Mouse (Mus musculus) kidney, adult 9 months (tissue): ENCODE measurements at regions not wholly inside any gene's neighbourhood (a gene's known extent, or its start where the extent isn't known, plus 50 kb on each side); places are given as distances from the start of the nearest gene placed in this dataset.
A peak's percentile ranks its signal among the peaks of the same experiment; 100 is the strongest.

Source experiments
- DNase-seq: peaks from one replicate; pipeline ENCODE4 v3.0.0; 2022

GRCm38 (mm10) chr13:90738513-90738912 lies 166.6 kb downstream of the Atp6ap1l start:
- peak; percentile 12 for DNase-seq

DNA sequence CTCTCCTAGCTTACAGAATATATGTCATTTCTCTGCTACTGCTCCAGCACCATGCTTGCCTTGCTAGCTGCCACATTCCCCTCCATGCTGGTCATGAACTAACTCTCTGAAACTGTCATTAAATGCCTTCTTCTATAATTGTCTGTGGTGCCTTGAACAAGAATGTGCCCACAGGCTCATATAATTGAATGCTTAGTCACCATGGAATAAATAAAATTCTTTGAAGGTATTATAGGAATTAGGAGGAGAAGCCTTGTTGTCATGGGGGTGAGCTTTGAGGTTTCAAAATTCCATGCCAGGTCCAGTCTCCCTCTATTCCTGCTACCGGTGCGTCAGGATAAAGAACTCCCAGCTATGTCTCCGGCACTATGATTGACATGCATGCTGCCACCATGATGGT lies 171.9 kb downstream of the Atp6ap1l start:
- no peak for DNase-seq

DNA sequence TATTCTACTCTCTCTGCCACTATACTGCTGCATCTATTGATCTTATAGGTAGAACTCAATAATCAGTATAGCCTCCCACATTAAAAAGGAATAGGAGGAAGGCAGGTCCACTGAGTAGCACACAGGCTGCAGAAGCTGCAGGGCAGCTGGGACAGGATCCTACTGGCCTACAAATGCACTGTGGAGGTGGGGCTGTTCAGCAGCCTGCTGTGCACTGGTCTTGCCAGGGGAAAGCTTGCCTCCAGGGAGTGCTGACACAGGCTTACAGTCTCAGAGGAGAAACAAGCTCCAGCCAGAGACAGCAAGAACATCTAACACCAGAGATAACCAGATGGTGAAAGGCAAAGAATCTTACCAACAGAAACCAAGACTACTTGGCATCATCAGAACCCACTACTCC lies 176.1 kb downstream of the Atp6ap1l start:
- peak; percentile 19 for DNase-seq

DNA sequence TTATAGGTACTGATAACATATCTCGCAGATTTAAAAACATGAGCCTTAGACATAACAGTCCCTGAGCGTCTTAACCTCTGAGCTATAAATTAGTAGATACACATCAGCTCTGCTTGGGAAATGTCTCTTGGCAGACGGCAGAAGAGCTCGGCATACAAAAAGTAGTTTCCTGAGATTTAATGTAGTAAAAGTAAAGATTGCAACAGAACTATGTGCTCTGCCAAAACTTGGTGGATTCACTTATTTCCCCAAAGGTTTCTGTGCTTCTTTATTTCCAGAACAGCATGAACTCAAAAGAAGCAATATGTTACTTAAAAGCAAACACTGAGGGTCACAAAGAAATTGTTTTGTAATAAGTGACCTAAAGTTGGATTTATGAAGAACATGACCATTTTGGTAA lies 177.3 kb downstream of the Atp6ap1l start:
- DNase-seq = no peak

DNA sequence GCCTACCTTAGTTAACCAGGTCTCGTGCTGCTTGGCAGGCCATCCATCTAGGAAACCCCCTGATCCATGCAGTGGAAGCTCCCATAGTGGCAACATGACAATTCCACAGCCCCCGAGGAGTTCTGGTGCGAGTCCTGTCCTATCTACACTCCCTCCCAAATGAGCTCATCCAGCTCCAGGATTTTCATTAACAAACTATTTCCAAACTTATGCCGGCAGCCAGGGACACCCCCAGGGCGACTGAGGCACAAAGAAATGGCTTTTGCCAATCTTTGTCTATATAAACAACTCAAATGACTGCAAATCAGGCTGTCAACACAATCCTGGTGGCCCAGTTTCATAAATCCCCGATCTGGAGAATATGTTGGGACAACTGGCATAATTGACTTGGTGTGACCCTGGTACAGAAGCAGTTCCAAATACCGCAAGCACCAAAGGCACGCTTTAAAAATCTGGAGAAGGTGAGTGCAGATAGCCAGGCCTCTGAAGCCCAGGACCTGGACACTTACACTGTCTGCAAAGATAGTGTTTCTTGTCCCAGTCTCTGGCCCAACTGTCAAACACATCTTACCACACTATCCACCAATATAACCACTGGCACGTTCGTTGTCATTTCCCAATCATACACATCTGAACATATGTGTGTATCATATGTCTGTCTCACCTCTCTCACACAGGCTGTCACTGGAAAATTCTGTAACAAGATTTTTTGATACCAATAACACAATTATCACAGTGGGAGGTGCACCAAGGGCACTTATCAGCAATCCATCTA lies 179.9 kb downstream of the Atp6ap1l start:
- DNase-seq = no peak

GRCm38 (mm10) chr13:90724598-90724997 lies 180.6 kb downstream of the Atp6ap1l start:
- no peak for DNase-seq

DNA sequence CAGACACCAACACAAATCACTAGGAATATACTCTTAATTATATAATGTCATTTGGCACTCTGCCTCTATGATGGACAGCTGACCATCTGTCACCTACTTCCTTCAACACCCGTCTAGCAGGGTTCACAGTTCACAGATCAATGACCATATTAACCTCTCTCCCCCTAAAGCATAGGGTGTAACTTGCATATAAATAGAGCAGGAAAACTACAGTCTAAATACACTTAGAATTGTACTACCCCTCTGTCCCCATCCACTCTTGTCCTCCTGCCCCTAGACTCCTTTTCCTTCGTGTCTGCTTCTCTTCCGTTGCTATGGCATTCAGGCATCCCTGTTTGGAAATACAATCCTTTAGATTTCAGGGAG lies 181.6 kb downstream of the Atp6ap1l start:
- no peak for DNase-seq

DNA sequence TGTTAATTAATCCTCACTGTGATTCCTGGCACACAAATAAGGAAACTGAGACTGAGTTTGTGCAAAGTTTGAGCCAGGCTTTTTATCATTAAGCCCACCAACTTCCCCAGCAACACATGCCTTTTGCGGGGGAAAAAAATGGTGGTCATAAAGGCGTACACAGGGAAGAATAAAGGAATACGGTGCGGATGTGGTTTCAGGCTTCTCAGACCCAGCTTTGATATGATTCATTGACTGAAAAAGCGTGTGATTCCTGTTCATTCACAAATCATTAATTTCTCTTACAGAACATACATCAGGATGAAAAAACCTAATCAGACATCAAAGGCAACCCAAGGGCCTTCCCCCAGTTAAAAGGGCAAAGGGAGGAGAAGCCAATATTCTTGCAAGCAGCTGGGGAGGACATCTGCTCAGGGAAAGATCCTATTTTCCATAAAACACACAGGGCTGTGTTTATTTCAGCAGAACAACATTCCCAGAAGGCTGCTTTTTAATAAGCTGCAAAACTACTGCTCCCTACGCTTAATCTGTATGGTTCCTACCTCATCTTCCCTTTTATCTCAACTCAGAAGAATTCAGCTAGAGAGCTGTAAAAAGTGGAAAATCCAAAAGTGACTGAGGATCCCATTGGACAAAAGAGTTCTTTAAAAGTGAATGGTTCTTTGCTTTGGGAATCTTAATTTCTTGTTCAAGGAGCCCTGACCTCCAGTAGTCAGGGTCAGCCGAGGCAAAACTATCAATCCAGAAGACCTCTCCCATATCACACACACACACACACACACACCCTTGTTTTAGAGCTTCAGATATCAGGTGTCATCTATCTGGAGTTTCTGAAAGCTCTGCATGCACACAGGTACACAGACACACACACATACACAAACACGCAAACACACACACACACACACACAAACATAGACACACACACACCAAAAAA lies 182.3 kb downstream of the Atp6ap1l start:
- no peak for DNase-seq

GRCm38 (mm10) chr13:90684324-90684723 lies 220.8 kb downstream of the Atp6ap1l start:
- DNase-seq = no peak

DNA sequence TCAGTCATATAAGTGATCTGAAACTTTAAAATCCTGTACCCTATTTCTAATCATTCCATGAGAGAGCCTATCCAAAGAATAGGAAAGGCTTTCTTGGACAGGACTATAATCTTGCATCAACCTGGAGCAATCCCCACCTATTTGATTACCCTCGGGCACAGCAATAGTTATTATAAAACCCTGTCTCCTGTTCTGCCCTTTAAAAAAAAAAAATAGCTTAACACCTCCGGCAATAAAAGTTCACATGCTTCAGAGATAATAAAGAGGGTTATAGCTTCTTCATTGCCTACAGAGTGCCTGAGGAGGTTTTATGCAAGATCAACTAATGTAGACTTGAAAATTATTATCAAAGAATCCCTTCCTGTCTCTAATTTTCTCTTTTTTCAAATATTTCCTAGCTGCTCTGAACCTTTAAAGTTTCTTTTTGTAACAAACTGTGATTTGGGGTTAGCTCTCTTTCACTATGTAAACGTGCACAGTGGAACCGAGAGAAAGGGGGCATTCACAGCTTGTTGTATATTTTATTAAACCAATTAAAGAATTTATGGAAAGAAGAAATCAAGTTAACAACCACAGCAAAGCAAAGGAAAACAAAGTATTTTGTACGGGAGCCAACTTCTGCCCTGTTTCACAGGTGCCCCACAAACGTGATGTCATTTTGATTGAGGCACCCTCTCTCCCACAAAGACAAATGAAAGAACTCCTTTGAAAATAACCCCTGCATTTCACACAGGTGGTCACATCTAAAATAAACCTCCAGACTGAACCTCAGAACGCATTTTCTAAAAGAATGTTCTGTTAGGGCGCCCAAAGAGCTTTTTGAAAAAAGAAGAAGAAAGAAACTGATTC lies 225.8 kb downstream of the Atp6ap1l start:
- no peak for DNase-seq

GRCm38 (mm10) chr13:90673823-90674222 lies 231.3 kb downstream of the Atp6ap1l start:
- DNase-seq = no peak

- no peak for DNase-seq
Measured at GRCm38 (mm10) chr13:90673079-90673478, 232.1 kb downstream of the Atp6ap1l start.

DNA sequence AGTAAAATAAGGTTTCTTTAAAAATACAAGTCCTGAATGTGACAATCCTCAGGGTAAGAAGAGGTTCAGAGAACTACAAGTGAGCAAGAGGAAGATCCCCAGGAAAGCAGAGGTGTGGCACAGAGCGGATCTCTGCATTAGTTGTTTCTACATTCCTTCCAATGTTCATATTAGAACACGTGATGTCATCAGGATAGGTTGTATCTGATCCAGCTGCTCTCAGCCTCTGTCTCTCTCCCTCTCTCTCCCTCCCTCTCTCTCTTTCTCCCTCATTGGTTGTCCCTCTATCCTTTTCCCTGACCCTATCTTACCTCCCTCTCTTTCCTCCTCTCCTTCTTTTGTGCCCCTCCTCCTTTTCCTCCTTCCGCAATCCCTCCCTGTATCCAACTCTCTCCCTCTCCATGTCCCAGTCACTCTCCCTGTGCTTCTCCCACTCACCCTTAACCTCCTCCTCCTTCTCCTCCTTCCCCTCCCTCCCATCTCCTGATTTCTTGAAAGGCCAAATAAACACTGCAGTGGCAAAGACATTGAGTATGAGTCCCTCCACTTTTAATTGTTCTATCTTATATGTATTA lies 243.5 kb downstream of the Atp6ap1l start:
- no peak for DNase-seq

GRCm38 (mm10) chr13:90660950-90661349 lies 244.2 kb downstream of the Atp6ap1l start:
- DNase-seq = peak; percentile 13

GRCm38 (mm10) chr13:90659087-90659486 lies 246.1 kb downstream of the Atp6ap1l start:
- no peak for DNase-seq

DNA sequence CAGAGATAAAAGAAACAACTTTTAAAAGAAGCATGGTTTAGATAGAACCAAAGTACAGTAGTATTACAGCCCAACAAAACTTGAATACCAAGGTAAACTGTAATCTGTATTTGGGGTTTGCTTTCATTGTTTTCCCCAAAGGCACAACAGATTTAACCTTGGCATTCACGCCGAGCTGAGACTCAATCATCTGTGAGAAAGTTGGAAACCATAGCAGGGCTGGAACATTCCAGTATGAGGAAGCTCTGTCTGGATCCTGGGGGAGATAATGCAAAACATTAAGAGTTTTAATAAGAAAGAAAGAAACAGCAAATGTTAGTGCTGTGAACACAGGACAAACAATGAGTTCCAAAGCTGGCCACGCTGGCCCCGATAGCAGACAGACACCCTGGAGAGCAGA lies 258.8 kb downstream of the Atp6ap1l start:
- no peak for DNase-seq

- DNase-seq = no peak
Measured at GRCm38 (mm10) chr13:90644216-90644615, 260.9 kb downstream of the Atp6ap1l start.

DNA sequence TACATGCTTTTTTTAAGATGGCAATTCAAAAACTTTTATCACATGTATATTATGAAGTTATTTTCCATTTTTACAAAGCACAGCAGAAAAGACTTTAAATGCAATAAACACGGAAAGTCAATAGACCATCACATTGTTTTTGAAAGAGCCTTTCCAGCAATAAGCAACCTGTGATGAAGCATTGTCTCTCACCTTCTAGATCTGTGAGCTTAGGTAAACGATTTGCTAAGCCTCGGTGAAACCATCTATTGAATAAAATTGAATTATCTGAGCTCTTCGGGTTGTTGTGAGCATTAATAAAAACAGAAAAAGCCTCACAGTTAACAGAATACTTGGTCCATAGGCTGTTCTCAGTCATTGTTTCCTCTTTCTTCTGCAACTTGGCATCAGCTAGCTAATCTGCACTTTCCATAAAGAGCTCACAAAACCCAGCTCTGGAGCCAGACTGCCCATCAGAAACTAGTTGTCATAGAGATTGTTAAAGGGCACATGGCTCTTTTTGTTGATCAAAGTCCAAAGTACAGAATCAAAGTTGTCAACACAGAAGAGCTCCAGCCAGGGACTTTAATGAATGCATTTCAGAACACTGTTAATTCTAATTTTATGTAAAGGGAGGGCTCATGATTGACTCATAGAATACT lies 261.5 kb downstream of the Atp6ap1l start:
- peak; percentile 68 for DNase-seq

- DNase-seq = no peak
Measured at GRCm38 (mm10) chr13:90643109-90643508, 262.0 kb downstream of the Atp6ap1l start.

GRCm38 (mm10) chr13:90642206-90642823 lies 262.8 kb downstream of the Atp6ap1l start:
- no peak for DNase-seq
